Mouse (Mus musculus) cerebellum, adult 11-12 months (tissue): ENCODE measurements around the gene Yif1a.

Experiments used
- DNase-seq: peaks from one replicate; pipeline ENCODE4 v3.0.0; 2022

The Yif1a gene

DNA sequence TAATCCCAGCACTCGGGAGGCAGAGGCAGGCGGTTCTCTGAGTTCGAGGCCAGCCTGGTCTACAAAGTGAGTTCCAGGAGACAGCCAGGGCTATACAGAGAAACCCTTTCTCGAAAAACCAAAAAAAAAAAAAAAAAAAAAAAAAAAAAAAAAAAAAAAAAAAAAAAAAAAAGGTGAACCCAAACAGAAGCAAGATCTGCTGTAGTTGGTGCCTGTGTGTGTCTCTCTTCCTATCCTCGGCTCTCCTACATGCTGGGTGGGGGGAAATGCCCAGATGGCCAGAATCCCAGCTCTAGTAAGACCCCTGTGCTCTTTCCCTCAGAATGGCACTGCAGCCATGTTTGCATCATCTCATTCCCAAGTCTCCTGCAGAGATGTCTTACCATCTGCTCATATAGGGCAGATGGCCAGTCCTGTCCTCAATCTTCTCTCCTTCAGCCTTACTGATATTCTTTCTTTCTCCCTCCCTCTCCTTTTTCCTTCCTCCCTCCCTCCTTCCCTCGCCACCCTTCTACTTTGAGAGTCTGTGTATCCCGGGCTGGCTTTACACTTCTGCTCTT is 35.8 kb downstream of the Yif1a start:
- DNase-seq: peak; percentile 71

GRCm38 (mm10) chr19:5129770-5130169 is 41.4 kb downstream of the Yif1a start:
- DNase-seq: no peak

GRCm38 (mm10) chr19:5131237-5131636 is 42.9 kb downstream of the Yif1a start:
- no peak for DNase-seq

DNA sequence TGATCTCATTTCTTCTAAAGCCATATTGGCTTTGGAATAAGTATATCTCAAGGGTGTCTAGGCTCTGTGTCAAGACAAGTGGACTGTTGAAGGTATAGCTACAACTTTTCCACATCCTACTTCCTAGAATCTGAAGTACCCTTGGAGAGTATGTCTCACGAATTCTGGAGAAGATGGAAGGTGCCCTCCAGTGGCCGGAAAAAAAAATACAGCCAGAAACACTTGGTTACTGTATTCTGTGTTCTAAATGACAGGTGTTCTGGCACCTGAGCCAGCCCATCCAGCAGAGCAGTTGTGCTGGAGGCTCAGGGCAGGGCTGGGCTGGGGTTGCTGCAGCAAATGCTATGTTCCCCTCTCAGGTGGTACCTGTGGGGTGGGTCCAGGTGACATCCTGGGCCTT is 51.3 kb downstream of the Yif1a start:
- DNase-seq: peak; percentile 71
